Mouse (Mus musculus) c-Kit-positive CD71-positive TER-119-positive erythroid progenitor cells, embryonic 14.5 days (primary cell): ENCODE measurements around the gene Unc5a.

Source experiments
- DNase-seq: peaks from one replicate; pipeline ENCODE4 v3.0.0-alpha.2; 2013; ENCODE audit warnings: low spot score

Gene Unc5a

GRCm38 (mm10) chr13:54948531-54949493 is at the start of gene Unc5a:
TSS of gene Unc5a (plus strand) at chr13:54949411.
- DNase-seq: no peak

DNA sequence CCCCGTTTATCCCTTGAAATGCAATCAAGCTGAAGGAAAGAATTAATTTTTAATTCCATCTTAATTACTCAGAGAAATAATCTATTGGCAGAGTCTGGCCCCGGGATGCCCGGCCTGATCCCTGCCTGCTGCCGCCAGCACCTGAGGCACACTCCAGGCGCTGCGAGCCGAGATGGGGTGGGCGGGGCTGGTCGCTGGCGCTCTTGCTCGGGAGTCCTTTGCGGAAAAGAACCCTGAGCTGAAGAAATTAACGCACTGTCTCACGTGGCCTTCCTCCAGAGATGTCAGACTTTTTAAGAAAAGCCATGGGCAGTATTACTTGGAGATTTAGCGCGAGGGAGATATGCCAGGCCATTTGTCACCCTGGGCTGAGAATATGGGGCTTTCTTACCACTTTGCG is 37.2 kb upstream of the Unc5a start:
- DNase-seq: no peak

DNA sequence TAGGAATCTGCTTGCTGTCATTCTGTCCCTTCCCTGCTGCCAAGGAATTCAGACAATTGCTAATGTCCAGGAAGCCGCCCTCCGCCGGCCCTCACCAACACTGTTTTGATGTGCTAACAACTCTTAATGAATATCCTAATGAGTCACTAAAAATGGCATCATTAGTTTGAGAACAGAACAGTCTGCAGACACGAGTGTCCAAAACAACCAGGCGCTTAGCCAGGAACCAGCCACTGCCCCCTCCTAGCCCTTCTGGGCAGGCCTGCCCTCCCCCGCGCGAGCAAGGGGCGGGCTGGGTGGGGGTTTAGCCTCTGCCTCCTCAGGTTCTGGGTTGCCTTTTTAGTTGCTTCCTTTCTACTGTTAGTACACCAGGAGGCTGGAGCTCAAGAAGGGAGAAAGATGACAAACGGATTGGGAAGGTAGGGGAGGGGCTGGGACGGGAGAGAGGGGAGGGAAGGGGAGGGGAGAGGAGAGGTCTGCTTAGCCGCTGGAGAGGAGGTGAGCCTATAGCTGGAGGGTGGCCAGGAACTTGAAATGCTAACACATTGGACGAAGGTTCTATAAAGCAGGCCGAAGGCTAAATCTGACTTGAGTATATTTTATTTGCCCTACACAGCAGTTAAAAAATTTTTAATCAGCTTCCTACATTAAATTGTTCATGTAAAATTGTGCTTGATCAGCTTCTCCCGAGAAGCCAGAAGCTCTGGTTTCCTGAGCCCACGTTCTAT is 36.2 kb upstream of the Unc5a start:
- no peak for DNase-seq

DNA sequence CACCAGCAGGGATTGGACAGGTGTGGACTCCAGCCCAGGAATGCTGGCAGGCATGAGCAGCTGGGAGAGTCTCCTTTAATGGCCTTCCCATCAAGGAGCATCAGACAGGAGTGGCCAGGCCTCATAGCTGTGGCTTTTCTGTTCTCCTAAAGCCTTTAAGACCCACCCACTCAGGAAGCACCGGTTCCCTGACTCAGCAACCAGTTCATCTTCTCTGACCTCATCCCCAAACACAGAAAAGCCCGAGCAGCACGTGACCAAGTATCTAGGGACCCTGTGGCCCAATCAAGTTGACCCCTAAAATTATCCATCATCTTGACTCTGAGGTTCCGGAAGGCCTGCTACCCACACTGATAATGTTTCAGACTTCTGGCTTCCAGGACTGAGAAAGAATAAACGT is 32.6 kb upstream of the Unc5a start:
- no peak for DNase-seq

DNA sequence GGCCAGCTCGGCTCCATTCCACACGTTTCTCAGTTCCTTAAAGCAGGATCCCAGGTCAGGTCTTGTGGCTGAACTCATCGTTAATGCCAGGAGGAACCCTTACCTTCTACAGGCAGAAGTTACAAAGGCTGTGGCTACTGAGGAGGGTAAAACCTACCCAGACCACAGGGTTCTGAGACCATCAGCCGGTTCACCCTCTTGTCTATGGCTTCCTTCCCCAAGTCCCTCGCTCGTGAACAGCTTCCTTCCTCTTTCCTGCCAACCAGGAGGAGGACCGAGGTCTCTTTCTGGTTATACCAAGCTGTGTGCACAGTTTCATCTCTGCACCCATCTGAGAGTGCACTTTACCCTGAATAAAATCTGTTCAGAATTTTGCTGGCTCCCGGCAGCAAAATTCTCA is 30.3 kb upstream of the Unc5a start:
- DNase-seq: no peak

- no peak for DNase-seq
These were observed 29.5 kb upstream of the Unc5a start for GRCm38 (mm10) chr13:54919666-54920065.

- DNase-seq: no peak
These were observed 27.5 kb upstream of the Unc5a start for GRCm38 (mm10) chr13:54921700-54922099.

GRCm38 (mm10) chr13:54923705-54924104 is 25.5 kb upstream of the Unc5a start:
- DNase-seq: no peak

- DNase-seq: no peak
These were observed 23.7 kb upstream of the Unc5a start for GRCm38 (mm10) chr13:54925466-54925865.

DNA sequence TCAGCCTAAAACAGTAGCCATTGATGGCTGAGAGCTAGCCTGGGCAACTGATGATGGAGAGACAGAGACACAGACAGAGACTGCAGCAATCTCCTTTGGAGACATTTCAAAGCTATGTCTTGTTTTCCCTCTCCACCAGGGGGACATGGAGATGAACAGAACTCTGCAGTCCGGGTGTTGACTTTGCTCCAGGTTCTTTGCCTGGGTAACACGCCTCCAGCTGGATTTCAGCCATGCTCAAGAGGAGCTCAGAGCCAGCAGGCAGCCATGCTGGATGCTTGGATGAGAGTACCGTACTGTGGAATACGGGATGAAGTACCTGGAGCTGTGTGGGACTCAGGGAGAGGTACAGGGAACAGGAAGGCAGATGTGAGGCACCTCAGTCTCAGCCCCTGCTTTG is 22.6 kb upstream of the Unc5a start:
- DNase-seq: no peak

- DNase-seq: no peak
These were observed 19.1 kb upstream of the Unc5a start for GRCm38 (mm10) chr13:54930123-54930522.

DNA sequence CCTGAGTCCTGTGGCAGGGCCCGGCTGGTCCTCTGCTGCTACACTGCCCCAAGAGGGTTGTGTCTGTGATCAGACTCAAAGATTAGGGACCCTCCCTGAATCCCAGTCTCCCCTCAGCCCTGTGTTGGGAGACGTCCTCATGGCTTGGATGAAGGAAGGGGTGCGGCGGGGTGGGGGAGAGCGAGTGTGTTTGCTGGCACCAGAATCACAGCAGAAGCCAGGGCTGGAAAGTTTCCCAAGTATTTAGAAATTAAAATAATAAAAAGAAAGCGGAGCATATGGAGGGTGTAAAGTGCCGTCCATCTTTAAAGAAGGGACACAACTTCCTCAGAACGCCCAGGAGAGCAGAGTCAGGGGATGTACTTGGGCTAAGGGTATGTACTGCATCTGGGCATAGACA is 14.3 kb upstream of the Unc5a start:
- no peak for DNase-seq

DNA sequence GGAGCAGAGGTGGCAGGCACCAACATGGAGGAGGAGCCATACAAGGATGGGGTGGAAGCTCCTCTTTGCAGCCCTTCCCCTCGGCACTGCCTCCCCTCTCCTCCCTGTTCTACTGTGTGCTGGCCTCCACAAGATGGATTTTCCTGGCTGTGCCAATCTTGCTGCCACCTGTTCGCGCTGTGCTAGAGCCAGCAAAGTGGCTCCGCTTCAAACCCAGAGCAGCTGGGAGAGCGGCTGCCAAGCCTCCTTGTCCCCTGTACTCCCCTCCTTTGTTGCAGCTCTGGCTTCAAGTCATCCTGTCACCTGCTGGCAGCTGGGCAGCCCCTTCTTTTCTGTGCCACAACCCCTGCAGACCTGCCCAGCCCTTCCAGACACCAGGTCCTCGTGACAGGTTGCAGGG is 13.0 kb upstream of the Unc5a start:
- no peak for DNase-seq

DNA sequence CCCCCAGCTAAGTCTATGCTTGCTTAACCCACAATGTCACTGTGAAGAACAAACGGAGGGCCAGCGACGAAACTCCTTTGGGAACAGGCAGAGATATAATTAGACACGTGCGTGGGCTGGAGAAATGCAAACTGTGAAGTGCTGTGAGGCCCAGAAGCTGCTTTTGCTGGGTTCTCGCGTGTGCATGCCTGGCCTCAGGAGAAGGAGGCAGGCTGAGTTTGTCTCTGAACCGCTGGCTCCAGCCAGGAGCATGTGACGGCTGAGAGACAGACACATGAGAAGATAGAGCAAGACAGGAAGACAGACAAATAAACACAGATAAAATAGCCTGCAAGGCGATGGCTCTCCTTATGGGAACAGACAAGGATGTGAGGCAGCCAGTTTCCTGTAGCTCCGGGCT is 11.3 kb upstream of the Unc5a start:
- no peak for DNase-seq

GRCm38 (mm10) chr13:54938493-54938892 is 10.7 kb upstream of the Unc5a start:
- no peak for DNase-seq

DNA sequence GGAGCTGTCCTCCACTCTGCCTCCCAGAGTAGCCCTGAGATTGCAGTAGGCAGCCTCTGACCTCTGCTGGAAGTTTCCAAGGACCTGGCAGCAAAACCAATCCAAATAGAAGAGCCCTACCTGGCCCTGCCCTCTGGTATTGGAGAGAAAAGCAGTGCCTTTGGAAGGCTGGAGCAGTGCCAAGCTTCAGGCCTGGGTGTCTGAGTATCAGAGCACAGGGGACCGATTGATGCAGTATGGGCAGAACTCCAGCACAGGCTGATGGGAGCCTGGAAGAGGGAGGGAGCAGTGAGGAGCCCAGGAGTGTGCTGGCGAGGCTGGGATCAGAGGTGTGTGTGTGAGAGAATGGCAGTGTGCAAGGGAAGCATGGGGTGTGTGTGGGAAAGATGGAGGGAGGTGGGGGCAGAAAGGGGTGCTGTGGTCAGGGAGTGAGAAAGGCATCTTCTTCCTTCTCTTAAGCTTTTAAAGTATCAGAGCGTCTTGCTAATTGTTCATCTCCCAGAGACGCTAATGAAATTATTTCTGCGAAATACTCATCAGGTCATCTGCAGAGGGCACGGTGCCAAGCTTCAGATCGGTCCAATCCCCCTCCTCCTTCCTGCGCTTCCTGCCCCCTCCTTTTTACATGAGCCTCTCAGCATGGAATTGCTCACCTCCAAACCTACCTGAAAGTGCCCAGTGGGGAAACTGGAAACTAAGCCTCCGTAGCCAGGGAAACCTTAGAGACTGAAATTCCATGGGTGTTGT is 4.6 kb upstream of the Unc5a start:
- DNase-seq: no peak

DNA sequence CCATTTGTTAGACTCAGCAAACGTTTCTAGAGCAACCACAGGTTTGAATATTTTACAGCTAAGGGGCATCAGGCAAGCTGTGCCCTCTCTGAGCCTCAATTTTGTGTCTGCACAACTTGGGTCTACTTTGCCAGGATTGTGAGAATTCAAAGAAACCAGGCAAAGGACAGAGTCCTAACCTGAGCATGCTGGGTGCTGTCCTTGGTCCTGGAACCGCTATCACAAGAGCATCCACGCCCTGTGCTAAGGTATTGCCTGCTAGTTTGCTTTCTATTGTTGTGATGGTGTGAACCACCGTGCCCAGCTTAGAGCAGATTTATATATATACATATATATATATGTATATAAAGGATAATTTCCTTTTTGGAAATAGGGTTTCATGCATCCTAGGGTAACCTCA is 3.9 kb upstream of the Unc5a start:
- peak; percentile 8 for DNase-seq

DNA sequence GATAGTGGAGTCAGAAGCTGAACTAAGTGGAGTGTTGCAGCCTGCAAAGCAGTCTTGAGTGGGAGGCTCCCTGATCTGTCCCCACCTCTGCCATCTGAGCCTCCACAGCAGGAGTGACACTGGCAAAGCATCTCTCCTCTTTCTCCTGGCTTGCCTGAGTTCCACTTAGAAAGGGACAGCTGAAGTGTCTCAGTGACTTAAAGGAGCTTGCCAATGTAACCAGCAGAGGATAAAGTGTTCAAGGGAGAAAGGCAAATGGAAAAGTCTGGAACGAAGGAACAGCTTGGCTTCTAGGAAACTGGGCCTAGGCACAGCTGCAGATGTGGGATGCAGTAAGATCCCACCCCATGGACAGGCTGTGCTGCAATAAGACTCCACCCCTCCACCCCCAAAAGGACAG is 2.8 kb upstream of the Unc5a start:
- DNase-seq: no peak

GRCm38 (mm10) chr13:54949592-54949991 is 381 bp downstream of the Unc5a start:
- no peak for DNase-seq

GRCm38 (mm10) chr13:54950131-54950530 is 920 bp downstream of the Unc5a start:
- no peak for DNase-seq

DNA sequence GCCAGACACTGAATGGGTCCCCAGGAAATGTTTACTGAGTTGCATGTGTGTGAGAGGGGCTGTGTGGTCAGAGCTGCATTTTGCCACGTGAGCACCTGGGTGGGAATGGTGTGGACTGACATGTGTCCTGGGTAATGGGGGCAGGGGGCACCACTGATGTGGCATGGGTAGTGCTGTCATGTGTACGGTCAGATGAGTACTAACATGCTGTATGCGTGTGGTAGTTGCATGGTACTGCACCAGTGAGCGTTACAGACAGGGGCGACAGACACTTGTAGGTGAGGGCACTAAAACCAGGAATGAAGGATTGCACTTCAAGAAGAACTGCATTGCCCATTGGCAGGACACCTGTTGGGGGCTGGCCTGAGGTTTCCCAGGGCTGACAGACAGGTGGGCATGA is 2.0 kb downstream of the Unc5a start:
- DNase-seq: no peak

DNA sequence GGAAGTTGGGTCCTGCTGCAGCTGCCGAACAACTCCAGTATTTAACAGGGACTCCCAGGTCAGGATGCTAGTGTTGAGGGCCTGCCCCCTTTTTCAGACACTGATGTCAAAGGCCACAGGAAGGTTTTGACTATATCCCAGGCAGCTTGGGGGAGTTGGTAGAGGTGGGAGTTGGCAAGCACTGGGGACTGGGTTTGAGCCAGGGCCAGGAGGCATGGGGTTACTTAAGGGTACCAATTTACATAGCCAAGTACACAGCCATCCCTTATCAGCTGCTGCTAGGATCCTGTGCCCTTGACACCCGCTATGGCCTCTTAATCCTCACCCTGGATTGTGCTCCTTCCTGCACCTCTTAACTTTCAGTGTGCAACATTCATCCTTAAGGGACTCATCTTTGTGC is 5.5 kb downstream of the Unc5a start:
- no peak for DNase-seq
